Mouse (Mus musculus): ENCODE results near the gene Tmprss11f. TPM values are rescaled to one million over a fixed set of nuclear protein-coding genes. Genes with fewer than 3 reads are reported as not detected.
"Not testable (repeated sequence)": the region's sequence is repeated elsewhere in the genome, so short reads cannot be mapped to it uniquely, and the experiment has no call there.

Gene Tmprss11f
- not detected in 2 replicates for total RNA-seq (2017)

- no peak for ATAC-seq (replicated peaks; ENCODE audit: low read depth, poor library complexity, severe bottlenecking)
Observed at GRCm38 (mm10) chr5:86632324-86632723, at the start of gene Tmprss11f. Gene Tmprss11f, minus strand, starts transcription at chr5:86632424.

- no peak for ATAC-seq (replicated peaks; ENCODE audit: low read depth, poor library complexity, severe bottlenecking)
Observed at GRCm38 (mm10) chr5:86676262-86676661, 44.0 kb upstream of the Tmprss11f start, which contains the start of gene Tmprss11b. Gene Tmprss11b, minus strand, starts transcription at chr5:86676362.

- ATAC-seq (replicated peaks; ENCODE audit: low read depth, poor library complexity, severe bottlenecking): not testable (repeated sequence)
Observed at GRCm38 (mm10) chr5:86649185-86649584, 17.0 kb upstream of the Tmprss11f start.

- ATAC-seq (replicated peaks; ENCODE audit: low read depth, poor library complexity, severe bottlenecking): no peak
Observed at GRCm38 (mm10) chr5:86640795-86641194, 8.6 kb upstream of the Tmprss11f start.

GRCm38 (mm10) chr5:86630700-86631099 lies 1.5 kb downstream of the Tmprss11f start:
- ATAC-seq (replicated peaks; ENCODE audit: low read depth, poor library complexity, severe bottlenecking): no peak

- no peak for ATAC-seq (replicated peaks; ENCODE audit: low read depth, poor library complexity, severe bottlenecking)
Observed at GRCm38 (mm10) chr5:86621778-86622177, 10.4 kb downstream of the Tmprss11f start.

- no peak for ATAC-seq (replicated peaks; ENCODE audit: low read depth, poor library complexity, severe bottlenecking)
Observed at GRCm38 (mm10) chr5:86585896-86586295, 46.3 kb downstream of the Tmprss11f start.

GRCm38 (mm10) chr5:86582618-86583017 lies 49.6 kb downstream of the Tmprss11f start:
- no peak for ATAC-seq (replicated peaks; ENCODE audit: low read depth, poor library complexity, severe bottlenecking)

GRCm38 (mm10) chr5:86581998-86582397 lies 50.2 kb downstream of the Tmprss11f start:
- no peak for ATAC-seq (replicated peaks; ENCODE audit: low read depth, poor library complexity, severe bottlenecking)

GRCm38 (mm10) chr5:86578761-86579160 lies 53.5 kb downstream of the Tmprss11f start:
- ATAC-seq (replicated peaks; ENCODE audit: low read depth, poor library complexity, severe bottlenecking): not testable (repeated sequence)

GRCm38 (mm10) chr5:86546693-86547092 lies 85.5 kb downstream of the Tmprss11f start:
- ATAC-seq (replicated peaks; ENCODE audit: low read depth, poor library complexity, severe bottlenecking): no peak

GRCm38 (mm10) chr5:86540601-86541000 lies 91.6 kb downstream of the Tmprss11f start:
- no peak for ATAC-seq (replicated peaks; ENCODE audit: low read depth, poor library complexity, severe bottlenecking)

GRCm38 (mm10) chr5:86528725-86529124 lies 103.5 kb downstream of the Tmprss11f start:
- ATAC-seq (replicated peaks; ENCODE audit: low read depth, poor library complexity, severe bottlenecking): no peak

- ATAC-seq (replicated peaks; ENCODE audit: low read depth, poor library complexity, severe bottlenecking): no peak
Observed at GRCm38 (mm10) chr5:86518500-86518899, 113.7 kb downstream of the Tmprss11f start, which contains the start of gene Tmprss11g. Gene Tmprss11g, minus strand, starts transcription at chr5:86518600.

- no peak for ATAC-seq (replicated peaks; ENCODE audit: low read depth, poor library complexity, severe bottlenecking)
Observed at GRCm38 (mm10) chr5:86511538-86511937, 120.7 kb downstream of the Tmprss11f start.

GRCm38 (mm10) chr5:86493453-86493852 lies 138.8 kb downstream of the Tmprss11f start:
- ATAC-seq (replicated peaks; ENCODE audit: low read depth, poor library complexity, severe bottlenecking): no peak

- ATAC-seq (replicated peaks; ENCODE audit: low read depth, poor library complexity, severe bottlenecking): no peak
Observed at GRCm38 (mm10) chr5:86482562-86482961, 149.7 kb downstream of the Tmprss11f start.

- ATAC-seq (replicated peaks; ENCODE audit: low read depth, poor library complexity, severe bottlenecking): no peak
Observed at GRCm38 (mm10) chr5:86482031-86482430, 150.2 kb downstream of the Tmprss11f start.

GRCm38 (mm10) chr5:86473859-86474258 lies 158.4 kb downstream of the Tmprss11f start:
- ATAC-seq (replicated peaks; ENCODE audit: low read depth, poor library complexity, severe bottlenecking): no peak
